Mouse (Mus musculus) liver, adult 2 months (tissue): Measurements from ENCODE around the gene Cdkn2b. TPM values are rescaled to one million over a fixed set of nuclear protein-coding genes. Genes with fewer than 3 reads are reported as not detected.

Experiments used
- DNase-seq: peaks from one replicate; pipeline ENCODE4 v3.0.0-alpha.2; 2011; ENCODE audit warnings: low read depth, low spot score; ENCODE audit errors: extremely low read depth
- H3K27ac ChIP-seq: fragments of 200-500 bp; replicated peaks from 2 replicates; pipeline ENCODE4 v1.5.1; 2012; ENCODE audit warnings: low read depth, mild to moderate bottlenecking, control low read depth, inconsistent platforms, low read length; ENCODE audit not compliant: insufficient read depth
- H3K27me3 ChIP-seq: fragments of 200-500 bp; 2 replicates; pipeline ENCODE4 v1.6.1; 2012; ENCODE audit warnings: mild to moderate bottlenecking, moderate library complexity, low read length, inconsistent platforms; ENCODE audit not compliant: control insufficient read depth, insufficient read depth
- H3K36me3 ChIP-seq: fragments of 200-500 bp; 2 replicates; pipeline ENCODE4 v1.6.1; 2012; ENCODE audit warnings: low read length, inconsistent platforms; ENCODE audit not compliant: control insufficient read depth, insufficient read depth
- H3K4me1 ChIP-seq: fragments of 200-500 bp; 2 replicates; pipeline ENCODE4 v1.6.1; 2011; ENCODE audit warnings: low read length; ENCODE audit not compliant: control insufficient read depth, insufficient read depth
- H3K4me3 ChIP-seq: fragments of 200-500 bp; 2 replicates; pipeline ENCODE4 v1.5.1; 2011; ENCODE audit warnings: low read depth, mild to moderate bottlenecking, control low read depth, low read length, moderate library complexity; ENCODE audit not compliant: insufficient read depth
- H3K79me2 ChIP-seq: fragments of 200-500 bp; 2 replicates; pipeline ENCODE4 v1.6.1; 2012; ENCODE audit warnings: inconsistent platforms, mild to moderate bottlenecking, low read length, moderate library complexity; ENCODE audit not compliant: control insufficient read depth, insufficient read depth
- H3K9ac ChIP-seq: fragments of 200-500 bp; 2 replicates; pipeline ENCODE4 v1.6.1; 2012; ENCODE audit warnings: low read depth, mild to moderate bottlenecking, control low read depth, inconsistent platforms, low read length
- CTCF ChIP-seq: fragments of 200-500 bp; IDR thresholded peaks from 2 replicates; pipeline ENCODE4 v1.5.1; 2011; ENCODE audit warnings: low read depth, low read length, control low read depth
- POLR2A ChIP-seq: fragments of 200-500 bp; IDR thresholded peaks from 2 replicates; pipeline ENCODE4 v1.6.1; 2011; ENCODE audit warnings: low read length, control low read depth; ENCODE audit not compliant: insufficient read depth; ENCODE audit errors: extremely low read depth
- WGBS: fragments of 180-500 bp; shearing (Covaris S2); methylation state at CpG from one replicate; pipeline ENCODE4 v1.1.7; 2018; 5-methylcytosine and 5-hydroxymethylcytosine counted together
- polyA plus RNA-seq: library from polyadenylated mRNA; depleted of rRNA; stranded (reverse); fragments of >200 nt; gene quantifications from 2 replicates; pipeline ENCODE4 v1.2.3, GENCODE M21; 2012; rRNA removed
- total RNA-seq: library from RNA; depleted of rRNA; stranded (reverse); fragments of >200 nt; gene quantifications from 2 replicates; pipeline ENCODE4 v1.2.3, GENCODE M21; 2014; rRNA removed

Gene Cdkn2b
- total RNA-seq (0.18 and 0.20 TPM in 2 replicates), polyA plus RNA-seq (0.10 and 0.13 TPM in 2 replicates)

DNA sequence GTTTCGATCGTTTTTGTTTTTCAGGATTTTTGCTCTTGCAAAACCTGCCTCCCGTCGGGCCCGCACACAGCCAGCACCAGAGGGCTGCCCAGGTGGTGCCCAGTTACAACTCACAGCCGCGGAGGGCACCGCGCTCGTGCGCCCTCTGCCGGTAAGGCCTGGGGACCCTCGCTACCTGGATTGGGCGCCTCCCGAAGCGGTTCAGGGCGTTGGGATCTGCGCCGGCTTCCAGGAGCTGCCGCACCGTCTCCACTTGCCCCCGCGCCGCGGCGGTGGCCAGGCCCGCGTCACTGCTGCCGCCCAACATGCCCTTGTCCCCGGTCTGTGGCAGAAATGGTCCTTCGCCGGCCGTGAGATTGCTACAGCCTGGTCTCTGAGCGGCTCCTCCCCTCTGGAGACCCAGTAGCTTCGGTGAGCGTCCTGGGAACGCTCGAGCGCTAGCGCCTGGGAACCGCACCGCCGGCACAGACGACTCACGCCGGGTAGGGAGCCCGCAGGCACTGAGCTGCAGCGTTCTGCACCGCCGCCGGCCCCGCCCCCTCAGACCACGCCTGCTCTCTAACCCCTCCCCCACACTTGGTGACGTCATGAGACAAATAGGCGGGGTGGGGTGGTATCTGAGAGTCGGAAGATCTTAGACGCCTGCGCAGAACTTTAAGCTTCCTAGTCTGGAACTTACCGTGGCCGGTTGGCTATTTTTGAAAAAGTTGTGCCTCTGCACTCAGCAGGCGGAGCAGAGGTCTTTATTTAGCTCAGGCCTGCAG, at the start of gene Cdkn2b:
Cdkn2b (minus strand) TSS at position 549 of the 764 bp plus-strand sequence.
- Histone ChIP-seq H3K4me1 (peaks cover 2% of the 10 kb centered on the region; the same call in 1 of the 2 replicates), H3K36me3 (no peaks in the 10 kb centered on the region), H3K9ac (peak within 1 kb of the TSS; percentile 77), H3K4me3 (peak within 1 kb of the TSS; percentile 74), H3K27ac (peak within 1 kb of the TSS; percentile 10; the same call in 1 of the 2 replicates), H3K27me3 (peaks cover 16% of the 10 kb centered on the region), H3K79me2 (no peaks in the 10 kb centered on the region)
- WGBS, result 1% methylated on average over 61 of the region's 61 CpGs
- TF ChIP-seq CTCF (peak; percentile 90), POLR2A (no peak)
- DNase-seq, result peak; percentile 78

DNA sequence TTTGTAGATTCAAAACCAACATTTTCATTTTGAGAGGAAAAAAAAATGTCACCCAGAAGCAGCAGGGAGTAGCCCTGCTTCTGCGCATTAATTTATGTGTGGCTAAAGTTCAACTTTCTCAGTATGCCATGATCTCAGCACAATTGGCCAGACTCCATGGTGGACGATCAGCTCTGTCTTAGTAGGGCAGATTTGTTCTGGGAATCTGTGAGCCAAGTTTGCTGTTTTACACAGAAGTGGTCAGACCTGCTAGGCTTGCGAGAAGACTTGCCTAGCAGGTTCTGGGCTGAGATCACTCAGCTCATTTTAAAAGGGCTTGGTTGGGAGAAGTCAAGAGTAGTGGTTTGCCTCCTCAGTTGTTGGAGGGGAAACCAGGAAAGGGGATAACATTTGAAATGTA, 49.5 kb upstream of the Cdkn2b start:
- TF ChIP-seq POLR2A (no peak), CTCF (no peak)
- H3K9ac ChIP-seq, result no peak overlapping the region
- no peak overlapping the region for H3K4me3 ChIP-seq
- no peak for DNase-seq
- H3K4me1 ChIP-seq, result no peaks in the 10 kb centered on the region
- H3K79me2 ChIP-seq, result no peaks in the 10 kb centered on the region
- H3K36me3 ChIP-seq, result no peaks in the 10 kb centered on the region
- H3K27ac ChIP-seq, result no peak overlapping the region
- WGBS, result 69% methylated on average over 3 of the region's 3 CpGs
- H3K27me3 ChIP-seq, result no peaks in the 10 kb centered on the region

DNA sequence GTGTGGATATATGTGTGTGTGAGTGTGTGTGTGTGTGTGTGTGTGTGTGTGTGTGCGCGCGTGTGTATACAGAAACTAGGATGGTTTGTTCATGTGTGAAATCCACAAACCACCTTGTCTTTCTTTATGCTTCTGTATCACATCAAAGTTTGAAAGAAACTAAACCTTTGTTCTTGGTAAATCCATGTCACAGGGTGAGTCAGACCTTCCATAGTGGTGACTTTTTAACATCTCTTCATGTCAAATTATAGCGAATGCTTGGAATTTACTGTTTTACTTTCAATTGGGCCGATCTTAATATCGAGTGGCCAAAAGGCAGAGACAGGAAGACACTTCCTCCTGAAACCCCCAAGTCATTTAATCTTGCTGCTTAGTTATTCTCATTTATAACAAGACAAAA, 48.7 kb upstream of the Cdkn2b start:
- TF ChIP-seq CTCF, result no peak
- TF ChIP-seq POLR2A, result no peak
- DNase-seq, result no peak
- no peaks in the 10 kb centered on the region for H3K27me3 ChIP-seq
- H3K36me3 ChIP-seq, result no peaks in the 10 kb centered on the region
- no peak overlapping the region for H3K4me3 ChIP-seq
- 90% methylated on average over 6 of the region's 6 CpGs for WGBS
- H3K4me1 ChIP-seq, result no peaks in the 10 kb centered on the region
- no peak overlapping the region for H3K27ac ChIP-seq
- no peak overlapping the region for H3K9ac ChIP-seq
- H3K79me2 ChIP-seq, result no peaks in the 10 kb centered on the region

DNA sequence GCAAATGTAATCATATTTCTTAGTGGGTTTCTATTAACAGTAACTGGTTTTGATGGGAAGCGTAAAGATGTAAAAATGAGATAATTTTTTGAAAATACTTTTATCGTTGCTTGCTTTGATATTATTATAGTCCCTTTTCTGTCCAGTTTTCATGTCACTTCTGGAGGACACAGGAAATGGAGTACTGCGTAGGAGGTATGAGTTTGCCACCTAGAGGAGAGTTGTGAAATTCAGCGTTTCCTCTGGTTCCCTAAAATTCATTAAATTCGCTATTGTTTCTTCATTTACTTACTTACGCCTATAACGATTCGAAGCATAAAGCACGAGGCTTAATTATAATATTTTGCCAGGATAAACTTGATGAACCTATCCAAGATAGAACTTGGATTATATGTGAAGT, 43.1 kb upstream of the Cdkn2b start:
- Histone ChIP-seq H3K27ac (no peak overlapping the region), H3K4me1 (no peaks in the 10 kb centered on the region), H3K4me3 (no peak overlapping the region), H3K79me2 (no peaks in the 10 kb centered on the region), H3K9ac (no peak overlapping the region), H3K27me3 (no peaks in the 10 kb centered on the region), H3K36me3 (no peaks in the 10 kb centered on the region)
- DNase-seq, result peak; percentile 14
- WGBS, result 42% methylated on average over 9 of the region's 9 CpGs
- TF ChIP-seq CTCF (0 out of 2 replicates have a peak, but pooled peaks have one; percentile 12), POLR2A (no peak)

DNA sequence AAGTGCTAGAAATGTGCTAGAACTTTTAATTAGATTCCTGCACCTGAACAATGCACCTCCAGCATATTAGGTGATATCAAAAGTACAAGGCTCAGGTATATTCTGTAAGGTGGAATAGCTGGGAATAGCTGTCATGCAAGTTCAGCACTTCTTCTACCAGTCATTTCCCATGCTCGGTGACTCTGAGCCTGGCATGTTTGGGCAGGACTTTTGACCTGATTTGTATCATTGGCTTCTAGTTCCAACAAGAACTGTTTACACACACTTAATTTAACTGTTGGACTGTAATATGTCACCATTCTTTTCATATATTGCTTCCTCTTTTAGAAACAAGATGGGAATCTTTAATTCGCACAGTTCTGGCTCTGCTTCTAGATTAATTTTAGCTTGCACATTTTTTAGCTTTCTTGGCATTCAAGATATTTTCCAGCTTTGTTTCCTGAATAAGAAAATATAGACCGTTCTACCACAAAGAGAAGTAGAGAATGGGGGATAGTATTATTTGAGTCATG, 42.3 kb upstream of the Cdkn2b start:
- H3K27me3 ChIP-seq, result no peaks in the 10 kb centered on the region
- H3K36me3 ChIP-seq, result no peaks in the 10 kb centered on the region
- no peaks in the 10 kb centered on the region for H3K79me2 ChIP-seq
- no peaks in the 10 kb centered on the region; the same call in 1 of the 2 replicates for H3K4me1 ChIP-seq
- WGBS, result 55% methylated on average over 3 of the region's 3 CpGs
- H3K9ac ChIP-seq, result no peak overlapping the region
- DNase-seq, result peak; percentile 64
- no peak overlapping the region for H3K27ac ChIP-seq
- no peak overlapping the region for H3K4me3 ChIP-seq
- TF ChIP-seq POLR2A (no peak), CTCF (no peak)

DNA sequence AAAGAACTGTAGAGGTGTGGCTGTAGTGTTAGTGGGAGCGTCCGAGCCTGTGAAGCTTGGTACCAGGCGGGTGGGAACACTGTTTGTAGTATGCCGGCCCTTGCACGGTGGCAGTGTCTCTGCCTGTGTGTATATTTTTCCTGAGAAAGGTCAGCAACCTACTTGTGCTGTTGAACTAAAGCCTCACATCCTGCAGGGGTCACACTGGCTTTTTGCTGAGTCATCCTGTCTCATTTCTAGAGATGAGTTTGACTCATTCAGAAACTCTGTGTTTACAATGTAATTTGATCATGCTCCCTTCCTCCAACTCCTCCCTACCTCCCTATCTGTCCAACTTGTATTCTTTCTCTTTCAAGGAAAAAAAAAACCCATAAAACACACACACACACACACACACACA, 40.6 kb upstream of the Cdkn2b start:
- WGBS, result 40% methylated on average over 5 of the region's 5 CpGs
- DNase-seq, result peak; percentile 57
- no peaks in the 10 kb centered on the region for H3K79me2 ChIP-seq

More for the DNA sequence above, 40.6 kb upstream of the Cdkn2b start:
- H3K36me3 ChIP-seq, result no peaks in the 10 kb centered on the region
- H3K9ac ChIP-seq, result no peak overlapping the region
- no peak overlapping the region for H3K27ac ChIP-seq
- no peak for TF ChIP-seq CTCF
- no peak for TF ChIP-seq POLR2A
- no peaks in the 10 kb centered on the region for H3K27me3 ChIP-seq
- H3K4me1 ChIP-seq, result no peaks in the 10 kb centered on the region; the same call in 1 of the 2 replicates
- H3K4me3 ChIP-seq, result no peak overlapping the region
